Mouse (Mus musculus) gastrocnemius, postnatal 4 days (tissue): ENCODE measurements around the gene Caskin2. TPM values are rescaled to one million over a fixed set of nuclear protein-coding genes. Genes with fewer than 3 reads are reported as not detected.
"Not testable (repeated sequence)": the region's sequence is repeated elsewhere in the genome, so short reads cannot be mapped to it uniquely, and the experiment has no call there.

ENCODE experiments used
- DNase-seq, 2 experiments: peaks; one replicate each; pipeline ENCODE4 v3.0.0; 2021 to 2022; ENCODE audit warnings: low spot score in 2 of 2, mixed read lengths in 2 of 2
- long read RNA-seq, 2 experiments: library from polyadenylated mRNA; stranded (forward); transcript quantifications; one replicate each; pipeline ENCODE4 v2.0.0; 2021
- total RNA-seq, 2 experiments: library from RNA; stranded (reverse); gene quantifications; 2 replicates each; pipeline ENCODE4 v1.2.3; 2021

Caskin2 gene
- 10 to 100 TPM; 26.1 to 26.8 TPM for total RNA-seq
- long read RNA-seq, experiment 1, full-length matches to known transcripts: 12 of 42 reads
- long read RNA-seq, experiment 1, partial matches to known transcripts: 19 of 42 reads
- long read RNA-seq, experiment 1, other reads (novel, unspliced or antisense): 11 of 42 reads
- long read RNA-seq, experiment 2, full-length matches to known transcripts: 16 of 40 reads
- long read RNA-seq, experiment 2, partial matches to known transcripts: 18 of 40 reads
- long read RNA-seq, experiment 2, other reads (novel, unspliced or antisense): 6 of 40 reads

- peak; percentile 94 to 98 for DNase-seq
Observed at GRCm38 (mm10) chr11:115813507-115814296, at the start of gene Caskin2. Gene Caskin2, minus strand, starts transcription at chr11:115813639.

- peak; percentile 87 to 92 for DNase-seq
Observed at GRCm38 (mm10) chr11:115859143-115859945, 45.9 kb upstream of the Caskin2 start.

DNA sequence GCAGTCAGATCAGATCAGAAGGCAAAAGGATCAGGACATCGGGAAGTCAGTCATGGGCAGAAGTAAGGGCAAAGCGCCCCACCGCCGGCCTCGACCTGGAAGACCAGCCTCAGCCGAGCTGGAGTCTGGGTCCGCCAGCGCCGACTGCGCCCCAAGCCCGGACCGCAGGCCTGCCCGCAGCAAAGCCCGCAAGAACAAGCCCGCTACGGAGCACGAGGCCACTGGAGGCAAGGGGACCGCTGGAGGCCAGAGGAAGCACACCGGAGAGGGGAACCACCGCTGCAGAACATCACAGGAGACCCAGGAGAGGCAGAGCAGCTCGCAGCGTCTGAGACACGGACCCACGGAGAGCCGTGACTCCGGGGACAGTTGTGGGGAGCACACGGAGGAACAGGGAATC is 44.9 kb upstream of the Caskin2 start, which contains the start of gene Myo15b:
TSS of gene Myo15b (plus strand) at position 53 of the 400 bp plus-strand sequence.
- DNase-seq: no peak

DNA sequence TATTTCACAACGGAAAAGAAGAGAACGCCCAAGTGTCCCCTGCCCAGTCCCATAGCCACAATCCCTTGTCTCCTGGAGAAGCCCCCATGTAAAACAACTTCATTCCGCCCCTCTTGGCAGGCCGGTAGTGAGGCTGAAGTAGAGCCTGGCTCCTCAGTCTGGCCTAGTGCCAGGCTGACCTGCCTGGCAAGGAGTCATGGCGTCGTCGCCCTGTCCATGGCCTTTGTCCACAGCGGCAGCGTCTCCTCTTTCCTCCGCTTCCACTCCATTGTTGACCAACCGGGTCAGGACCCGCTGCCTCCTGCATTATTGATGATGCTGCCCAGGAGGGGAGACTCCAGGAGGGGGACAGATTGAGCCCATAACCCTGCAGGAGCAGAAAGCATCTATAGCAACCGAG is 44.5 kb upstream of the Caskin2 start:
- DNase-seq: no peak

DNA sequence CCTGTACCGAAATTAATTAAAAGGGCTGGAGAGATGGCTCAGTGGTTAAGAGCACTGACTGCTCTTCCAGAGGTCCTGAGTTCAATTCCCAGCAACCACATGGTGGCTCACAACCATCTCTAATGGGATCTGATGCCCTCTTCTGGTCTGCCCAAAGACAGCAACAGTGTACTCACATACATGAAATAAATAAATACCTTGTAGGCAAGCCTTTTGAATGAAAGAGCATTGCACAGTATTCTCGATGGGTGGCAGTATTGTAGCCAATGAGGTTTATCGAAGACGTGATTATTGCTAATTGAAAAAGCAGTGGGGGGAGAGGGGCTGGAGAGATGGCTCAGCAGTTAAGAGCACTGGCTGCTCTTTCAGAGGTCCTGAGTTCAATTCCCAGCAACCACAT is 43.7 kb upstream of the Caskin2 start:
- DNase-seq: not testable (repeated sequence)

GRCm38 (mm10) chr11:115854674-115855073 is 41.2 kb upstream of the Caskin2 start:
- no peak for DNase-seq

DNA sequence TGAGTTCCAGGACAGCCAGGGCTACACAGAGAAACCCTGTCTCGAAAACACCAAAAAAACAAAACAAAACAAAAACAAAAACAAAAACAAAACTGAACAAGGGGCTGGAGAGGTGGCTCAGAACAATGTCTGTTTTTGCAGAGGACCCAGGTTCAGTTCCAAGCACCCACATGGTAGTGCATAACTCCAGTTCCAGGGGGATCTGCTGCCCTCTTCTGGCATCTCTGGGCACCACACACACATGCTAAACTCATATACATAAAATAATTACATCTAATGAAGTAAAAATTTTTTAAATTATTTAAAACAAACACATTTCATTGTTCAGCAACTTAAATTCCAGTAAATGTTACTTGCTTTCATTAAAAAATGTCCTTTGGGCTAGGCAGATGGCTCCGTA is 32.4 kb upstream of the Caskin2 start:
- DNase-seq: no peak

DNA sequence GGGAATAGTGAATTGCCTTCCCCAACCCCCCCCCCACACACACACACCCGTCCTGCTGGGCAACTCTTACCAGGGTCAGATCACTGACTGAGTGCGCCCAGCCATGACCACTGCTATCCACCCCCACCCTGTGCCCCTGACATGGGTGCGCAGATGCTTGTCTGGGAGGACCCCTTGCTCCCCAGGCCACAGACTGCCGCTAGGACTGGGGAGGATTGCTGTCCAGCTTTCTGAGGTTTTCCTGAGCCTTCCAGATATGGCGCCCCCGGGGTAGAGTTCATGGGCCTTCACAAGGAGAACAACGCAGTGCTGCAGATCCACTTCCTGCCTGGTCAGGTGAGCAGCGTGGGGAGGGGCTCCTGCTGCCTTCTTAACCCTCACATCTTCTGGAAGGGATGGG is 30.8 kb upstream of the Caskin2 start:
- no peak for DNase-seq

DNA sequence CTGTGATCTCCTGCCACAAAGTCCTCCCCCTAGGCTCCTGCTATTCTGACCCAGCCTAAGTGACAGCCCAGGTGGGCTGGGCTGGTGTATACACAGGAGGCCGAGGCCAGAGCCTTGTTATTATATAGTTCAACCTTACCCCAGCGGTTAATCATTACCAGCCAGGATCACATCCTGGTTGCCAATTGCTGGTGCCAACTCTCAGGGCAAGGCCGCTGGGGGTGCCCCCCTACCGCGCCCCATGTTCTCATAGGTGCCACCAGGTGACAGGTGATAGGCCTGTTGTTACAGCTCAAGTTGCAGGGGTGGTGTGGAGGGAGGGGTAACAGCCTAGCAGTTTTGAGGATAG is 30.4 kb upstream of the Caskin2 start:
- DNase-seq: no peak

- DNase-seq: no peak
Observed at GRCm38 (mm10) chr11:115843141-115843890, 29.9 kb upstream of the Caskin2 start.

GRCm38 (mm10) chr11:115841961-115842550 is 28.6 kb upstream of the Caskin2 start:
- DNase-seq: no peak

- no peak for DNase-seq
Observed at GRCm38 (mm10) chr11:115841044-115841443, 27.6 kb upstream of the Caskin2 start.

DNA sequence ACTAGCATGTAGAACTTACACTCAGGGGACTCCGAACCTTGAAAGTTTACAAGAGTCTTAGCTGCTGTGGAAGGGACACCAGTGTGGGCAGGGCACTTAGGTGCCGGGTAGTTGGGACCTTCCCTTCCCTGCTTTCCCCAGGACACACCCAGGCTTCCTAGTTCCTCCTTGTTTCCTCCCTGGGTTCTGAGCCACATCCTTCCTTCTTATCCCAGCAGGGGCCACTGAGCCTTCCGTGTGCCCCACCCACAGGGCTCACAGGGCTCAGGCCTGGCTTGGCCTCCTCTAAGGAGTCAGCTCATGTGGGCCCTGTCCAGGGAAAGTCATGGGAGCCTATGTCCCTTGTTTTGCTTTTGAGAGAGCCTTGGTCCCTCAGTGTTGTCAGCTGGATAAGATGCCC is 26.3 kb upstream of the Caskin2 start:
- no peak for DNase-seq

GRCm38 (mm10) chr11:115838895-115839311 is 25.5 kb upstream of the Caskin2 start:
- no peak for DNase-seq

DNA sequence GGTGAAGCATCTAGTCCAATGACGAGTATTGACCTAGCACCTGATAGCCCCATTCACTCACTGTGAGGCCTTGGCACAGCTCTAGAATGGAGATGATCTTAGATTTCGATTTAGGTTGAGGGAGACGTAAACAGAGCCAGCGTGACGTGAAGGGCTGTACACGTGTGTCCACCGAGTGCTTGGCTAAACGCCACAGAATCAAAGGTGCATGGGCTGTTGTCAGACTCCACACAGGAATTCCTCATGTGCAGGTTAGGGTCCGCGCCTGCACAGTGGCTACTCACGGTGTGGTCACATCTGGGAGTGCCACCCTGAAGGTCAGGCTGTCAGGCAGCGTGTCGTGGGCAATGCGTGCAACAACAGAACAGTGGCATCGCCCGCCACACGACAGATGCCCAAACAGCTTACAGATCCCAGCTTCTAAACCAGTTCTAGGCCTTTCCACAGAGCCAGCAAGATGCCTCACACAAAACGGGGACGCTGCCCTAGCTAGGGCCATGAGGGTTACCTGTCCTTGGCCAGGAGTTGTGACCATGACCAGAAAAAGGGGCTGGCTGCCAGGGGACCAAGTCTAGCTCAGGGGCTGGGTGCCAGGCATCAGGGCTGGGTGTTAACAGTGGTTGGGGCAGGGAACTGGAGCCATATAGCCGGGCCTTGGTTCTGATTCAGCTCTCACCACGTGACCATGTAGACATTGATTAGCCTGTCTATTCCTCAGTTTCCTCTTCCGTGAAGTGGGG is 24.3 kb upstream of the Caskin2 start:
- DNase-seq: no peak

DNA sequence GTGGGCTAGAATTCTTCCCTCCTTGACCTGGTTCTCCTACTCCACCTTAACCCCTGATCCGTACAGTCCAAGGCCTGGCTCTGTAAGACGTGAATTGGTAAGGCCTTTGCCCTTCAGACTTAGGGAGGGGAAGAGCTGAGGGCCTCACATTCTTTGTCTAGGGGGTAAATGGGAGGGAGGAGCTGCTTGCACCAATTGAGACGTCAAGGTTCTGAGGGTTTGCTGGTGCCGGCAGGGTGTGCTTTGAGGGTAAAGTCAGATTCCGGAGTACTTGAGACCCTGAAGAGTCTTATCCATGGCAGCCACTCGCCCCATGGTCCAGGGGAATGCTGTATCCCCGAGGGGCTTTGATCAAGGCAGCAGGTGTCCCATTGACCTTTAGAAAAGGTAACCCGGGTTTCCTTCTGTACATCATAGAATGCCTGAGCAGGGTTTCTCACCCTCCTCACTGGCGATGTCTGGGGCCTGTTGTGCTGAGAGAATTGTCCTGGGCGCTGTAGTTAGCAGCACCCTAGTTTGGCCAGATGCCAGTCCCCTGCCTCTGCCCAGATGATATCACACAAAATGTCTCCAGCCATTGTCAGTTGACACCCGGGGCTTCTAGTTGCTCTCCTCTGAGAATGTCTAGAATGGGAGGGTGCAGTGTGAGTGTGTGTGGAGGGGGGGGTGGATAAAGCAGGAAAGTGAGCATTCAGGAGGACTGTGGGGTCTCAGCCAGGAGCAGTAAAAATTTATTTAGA is 23.4 kb upstream of the Caskin2 start:
- no peak for DNase-seq

GRCm38 (mm10) chr11:115834033-115834432 is 20.6 kb upstream of the Caskin2 start:
- DNase-seq: no peak

GRCm38 (mm10) chr11:115833021-115833513 is 19.6 kb upstream of the Caskin2 start:
- DNase-seq: no peak

GRCm38 (mm10) chr11:115832523-115832922 is 19.1 kb upstream of the Caskin2 start:
- DNase-seq: no peak
